Comparison of ENCODE assay signal across 13 mouse cellular contexts in the genomic region with DNA sequence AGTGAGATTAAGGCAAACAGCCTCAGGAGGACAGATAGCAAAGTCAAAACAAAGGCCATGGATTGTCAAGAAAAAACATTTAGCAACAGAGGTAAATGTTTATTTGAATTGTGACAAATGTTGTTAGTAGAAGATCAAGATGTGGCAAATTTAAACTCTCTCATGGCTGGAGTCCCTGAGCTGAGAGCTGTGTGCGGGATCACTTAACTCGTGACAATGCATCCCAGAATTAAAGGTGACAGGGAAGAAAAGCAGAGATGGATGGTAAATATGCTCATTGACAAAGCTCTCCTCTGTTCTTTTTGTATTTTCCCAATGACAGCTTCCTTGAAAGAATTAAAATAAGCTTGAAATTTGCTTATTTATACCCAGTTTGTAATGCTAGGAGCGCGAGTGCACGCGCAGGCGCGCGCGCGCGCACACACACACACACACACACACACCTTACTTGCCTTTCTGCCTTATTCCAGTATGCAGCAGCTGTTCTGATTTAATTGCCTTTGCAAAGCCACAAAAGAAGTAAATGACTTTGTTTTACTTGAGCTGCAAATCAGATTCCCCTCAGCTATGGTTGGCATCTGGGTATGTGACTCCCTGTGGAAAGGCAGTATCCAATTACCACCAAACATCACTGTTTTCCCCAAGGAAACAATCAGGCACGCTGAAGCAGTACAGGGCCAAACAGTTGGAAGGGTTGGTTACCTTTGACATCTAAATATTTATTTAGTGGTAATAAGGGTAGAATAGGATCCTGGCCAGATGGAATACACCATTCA.
A peak's percentile ranks its signal among the peaks of the same experiment; 100 is the strongest.
DNase-seq lines count a peak whose midpoint lies in the region; ATAC-seq and TF ChIP-seq lines count a peak whose summit lies in the region.
"Had no signal": no experiment of that assay in that cellular context is flagged by ENCODE, and none has a peak within 500 bp of the region (broad histone marks: within the 10 kb centered on the region; RNA-seq: fewer than 3 reads in every experiment).

No protein-coding gene starts in this region.

- H3K4me3 ChIP-seq in embryonic facial prominence, embryonic 12.5 days = no peak overlapping the region
- peak overlapping the region; percentile 8 for H3K4me3 ChIP-seq in hindbrain, embryonic 14.5 days (replicated peaks; ENCODE audit: low read length)
- H3K4me3 ChIP-seq in midbrain, embryonic 14.5 days (replicated peaks; ENCODE audit: low read depth, low read length) = peak overlapping the region; percentile 8; the same call in 1 of the 2 replicates
- H3K4me3 ChIP-seq: heart, embryonic 15.5 days had no signal

- peaks cover 11% of the 10 kb centered on the region; the same call in 1 of the 2 replicates for H3K4me1 ChIP-seq in embryonic facial prominence, embryonic 12.5 days
- peaks cover 12% of the 10 kb centered on the region for H3K4me1 ChIP-seq in hindbrain, embryonic 14.5 days (replicated peaks; ENCODE audit: control insufficient read depth, insufficient read depth, low read length)
- H3K4me1 ChIP-seq in midbrain, embryonic 14.5 days (ENCODE audit: control insufficient read depth, insufficient read depth, low read length) = peaks cover 10% of the 10 kb centered on the region
- H3K4me1 ChIP-seq: heart, embryonic 15.5 days had no signal

- TF ChIP-seq POLR2A in brain, embryonic 14.5 days (IDR thresholded peaks at IDR 0.05; ENCODE audit: borderline replicate concordance, extremely low read depth, insufficient read depth, insufficient read length, poor library complexity, severe bottlenecking) = no peak

- peak; percentile 56; the same call in 1 of the 2 replicates for ATAC-seq in embryonic facial prominence, embryonic 12.5 days (ENCODE audit: insufficient number of reproducible peaks, insufficient read depth, low FRiP score, low TSS enrichment)
- peak; percentile 84 for ATAC-seq in hindbrain, embryonic 14.5 days (ENCODE audit: low FRiP score)
- peak; percentile 82 for ATAC-seq in midbrain, embryonic 14.5 days (ENCODE audit: low FRiP score, low TSS enrichment)

- peak; percentile 79 for DNase-seq in brain, embryonic 14.5 days (ENCODE audit: low read depth)
- peak; percentile 51 for DNase-seq in hindbrain, embryonic 14.5 days (ENCODE audit: low spot score)
- peak; percentile 67 for DNase-seq in midbrain, embryonic 14.5 days
- DNase-seq in thymus, postnatal 10 days (ENCODE audit: low spot score in 2 of 2) = no peak
- no peak for DNase-seq in left cerebral cortex, adult 11 months (ENCODE audit: low spot score)
- no peak for DNase-seq in layer of hippocampus, adult 9-11 months
- DNase-seq in adrenal gland, postnatal 36 days = no peak
- DNase-seq: cerebellum, postnatal 25 days; kidney, adult 9 months; lung, postnatal 14 days; thymus, postnatal 14 days had no signal

- no peak overlapping the region for H3K27ac ChIP-seq in embryonic facial prominence, embryonic 12.5 days
- peak overlapping the region; percentile 56 for H3K27ac ChIP-seq in hindbrain, embryonic 14.5 days
- H3K27ac ChIP-seq in midbrain, embryonic 14.5 days (replicated peaks; ENCODE audit: low read depth, low read length) = peak overlapping the region; percentile 45; the same call in 1 of the 2 replicates
- H3K27ac ChIP-seq: heart, embryonic 15.5 days had no signal

- H3K9me3 ChIP-seq in embryonic facial prominence, embryonic 12.5 days = no peaks in the 10 kb centered on the region
- no peaks in the 10 kb centered on the region for H3K9me3 ChIP-seq in hindbrain, embryonic 14.5 days (ENCODE audit: control insufficient read depth, low read length)
- no peaks in the 10 kb centered on the region for H3K9me3 ChIP-seq in midbrain, embryonic 14.5 days (ENCODE audit: control insufficient read depth, low read length)
- H3K9me3 ChIP-seq: heart, embryonic 15.5 days had no signal

- no peak overlapping the region for H3K9ac ChIP-seq in embryonic facial prominence, embryonic 12.5 days
- H3K9ac ChIP-seq in hindbrain, embryonic 14.5 days = peak overlapping the region; percentile 4; the same call in 1 of the 2 replicates
- H3K9ac ChIP-seq in midbrain, embryonic 14.5 days (replicated peaks; ENCODE audit: low read length) = no peak overlapping the region
- H3K9ac ChIP-seq: heart, embryonic 15.5 days had no signal

- WGBS in embryonic facial prominence, embryonic 12.5 days = 50% methylated on average over 13 of the region's 13 CpGs
- 38% methylated on average over 13 of the region's 13 CpGs for WGBS in hindbrain, embryonic 14.5 days
- WGBS in midbrain, embryonic 14.5 days = 46% methylated on average over 13 of the region's 13 CpGs

- no peaks in the 10 kb centered on the region for H3K27me3 ChIP-seq in embryonic facial prominence, embryonic 12.5 days
- no peaks in the 10 kb centered on the region for H3K27me3 ChIP-seq in hindbrain, embryonic 14.5 days (ENCODE audit: control insufficient read depth, insufficient read depth, low read length)
- no peaks in the 10 kb centered on the region for H3K27me3 ChIP-seq in midbrain, embryonic 14.5 days (ENCODE audit: control insufficient read depth, insufficient read depth, low read length)
- H3K27me3 ChIP-seq: heart, embryonic 15.5 days had no signal

- no peaks in the 10 kb centered on the region for H3K36me3 ChIP-seq in embryonic facial prominence, embryonic 12.5 days
- H3K36me3 ChIP-seq in hindbrain, embryonic 14.5 days (replicated peaks; ENCODE audit: control insufficient read depth, insufficient read depth) = no peaks in the 10 kb centered on the region
- H3K36me3 ChIP-seq in midbrain, embryonic 14.5 days (ENCODE audit: control insufficient read depth, insufficient read depth, low read length) = no peaks in the 10 kb centered on the region
- H3K36me3 ChIP-seq: heart, embryonic 15.5 days had no signal

- no peak for TF ChIP-seq CTCF in brain, embryonic 14.5 days (IDR thresholded peaks at IDR 0.05; ENCODE audit: borderline replicate concordance, extremely low read depth, insufficient read depth, insufficient read length)

- H3K4me2 ChIP-seq in embryonic facial prominence, embryonic 12.5 days (replicated peaks) = peak overlapping the region; percentile 20
- peak overlapping the region; percentile 27 for H3K4me2 ChIP-seq in hindbrain, embryonic 14.5 days (replicated peaks)
- peak overlapping the region; percentile 38 for H3K4me2 ChIP-seq in midbrain, embryonic 14.5 days (ENCODE audit: low read length)
- H3K4me2 ChIP-seq: heart, embryonic 15.5 days had no signal

Comparison
In these comparisons a context has a peak if more than half of its experiments do, and no peak if none do; other contexts are left out.
1. DNase-seq: peak in brain, embryonic 14.5 days (single experiment), hindbrain, embryonic 14.5 days (single experiment) and midbrain, embryonic 14.5 days (single experiment); none in thymus, postnatal 10 days (0 of 2), left cerebral cortex, adult 11 months (single experiment), layer of hippocampus, adult 9-11 months (single experiment) and adrenal gland, postnatal 36 days (0 of 2).
2. Peak in every context shown above with its lines, with median percentiles within 50 percentile points of each other: ATAC-seq and H3K4me2 ChIP-seq.